Mouse (Mus musculus) C2C12 (cell line): Measurements from ENCODE around the gene Stpg1.

Experiments
- CEBPB ChIP-seq: IDR thresholded peaks from one replicate; pipeline ENCODE4 v1.6.1; 2011; ENCODE audit warnings: low read depth, mild to moderate bottlenecking, control low read depth, moderate library complexity
- CTCF ChIP-seq: IDR thresholded peaks from one replicate; pipeline ENCODE4 v1.5.1; 2011; ENCODE audit not compliant: control insufficient read depth, insufficient read depth, insufficient read length
- MAX ChIP-seq: IDR thresholded peaks from one replicate; pipeline ENCODE4 v1.6.1; 2011; ENCODE audit warnings: mild to moderate bottlenecking, control low read depth
- MYOD1 ChIP-seq: IDR thresholded peaks from one replicate; pipeline ENCODE4 v1.6.1; 2011; ENCODE audit warnings: low read depth; ENCODE audit not compliant: control insufficient read depth, insufficient read length
- MYOG ChIP-seq: IDR thresholded peaks from one replicate; pipeline ENCODE4 v1.6.1; 2011; ENCODE audit not compliant: control insufficient read depth, insufficient read length; ENCODE audit errors: extremely low read depth
- USF1 ChIP-seq: IDR thresholded peaks from one replicate; pipeline ENCODE4 v1.6.1; 2011; ENCODE audit warnings: low read depth, mild to moderate bottlenecking, control low read depth, moderate library complexity

- no peak for TF ChIP-seq CTCF
- no peak for TF ChIP-seq MYOG
- TF ChIP-seq MAX = no peak
- TF ChIP-seq CEBPB = no peak
- TF ChIP-seq USF1 = no peak
- TF ChIP-seq MYOD1 = no peak
Observed at GRCm38 (mm10) chr4:135514925-135515324, 20.3 kb downstream of the Stpg1 start.
